Mouse (Mus musculus) cerebellum, adult 9-11 months (tissue): ENCODE measurements around the gene Hoxd13.

Experiments
- DNase-seq: peaks from one replicate; pipeline ENCODE4 v3.0.0; 2022

Gene Hoxd13

DNA sequence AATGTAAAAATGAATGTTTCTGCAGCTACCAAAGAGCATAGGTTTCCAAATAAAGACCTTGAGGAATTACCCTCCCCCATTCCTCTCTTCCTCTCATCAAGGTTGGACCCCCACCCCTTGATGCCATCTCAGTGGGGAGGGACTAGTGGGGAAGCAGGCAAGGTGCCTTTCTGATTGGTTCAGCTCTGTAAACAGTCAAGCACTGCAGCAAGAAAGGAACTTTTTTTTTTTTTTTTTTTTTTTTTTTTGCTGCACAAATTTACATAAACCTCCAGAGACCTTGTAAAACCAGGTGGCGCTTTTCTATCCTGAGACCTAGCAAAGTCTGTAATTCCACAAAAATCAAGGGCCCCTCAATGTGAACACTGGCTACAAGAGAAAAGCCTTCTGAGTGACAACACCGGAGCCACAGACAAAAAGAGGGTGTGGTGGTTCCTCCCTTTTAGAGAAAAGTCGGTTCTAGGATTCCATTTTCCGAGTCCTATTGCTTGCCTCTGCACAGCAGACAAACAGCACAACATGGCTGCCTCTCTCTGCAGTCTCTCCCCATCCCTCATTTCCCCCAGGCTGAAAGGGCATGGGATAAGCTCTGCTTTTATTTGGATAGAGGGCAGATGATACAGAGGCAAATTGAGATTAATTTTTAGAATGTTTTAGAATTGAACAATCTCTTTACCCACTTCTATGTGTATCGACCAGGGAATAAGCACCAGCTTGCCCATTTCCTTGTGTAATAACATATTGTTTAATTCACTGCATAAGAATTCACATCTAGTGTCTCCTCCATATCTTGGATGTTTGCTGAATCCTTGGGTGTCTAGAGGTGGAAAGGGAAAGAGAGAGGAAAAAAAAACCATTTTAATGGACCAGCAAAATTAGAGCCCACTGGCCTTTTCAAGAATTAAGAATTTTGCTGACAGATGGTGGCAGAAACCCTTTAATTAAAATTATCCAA, 41.6 kb downstream of the Hoxd13 start:
- DNase-seq: no peak

DNA sequence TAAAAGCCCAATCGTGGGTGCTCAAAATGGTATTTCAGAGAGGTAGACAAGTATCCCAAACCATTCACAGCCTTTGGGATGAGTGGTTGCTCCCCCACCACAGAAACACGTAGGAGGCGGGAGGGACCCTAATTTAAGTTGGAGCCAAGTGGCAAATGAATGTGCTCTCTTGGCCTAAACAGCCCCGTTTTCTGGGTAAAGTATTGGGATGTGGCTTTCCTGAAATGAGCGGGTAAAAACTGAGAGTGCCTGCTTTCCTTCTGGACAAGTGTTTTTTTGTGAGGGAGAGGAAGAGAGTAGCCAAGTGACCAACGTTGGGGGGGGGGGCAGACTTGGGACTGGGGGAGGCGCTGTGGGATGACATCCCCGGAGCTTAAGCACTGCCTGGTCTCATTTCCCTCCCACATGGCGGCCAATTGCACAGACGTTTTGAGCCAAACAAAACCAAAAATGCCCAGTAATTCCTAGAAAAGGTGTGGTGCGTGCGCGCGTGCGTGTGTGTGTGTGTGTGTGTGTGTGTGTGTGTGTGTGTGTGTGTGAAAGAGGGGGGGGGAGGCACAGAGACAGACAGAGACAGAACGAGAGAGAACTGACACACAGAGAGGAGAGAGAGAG, 42.9 kb downstream of the Hoxd13 start:
- no peak for DNase-seq

DNA sequence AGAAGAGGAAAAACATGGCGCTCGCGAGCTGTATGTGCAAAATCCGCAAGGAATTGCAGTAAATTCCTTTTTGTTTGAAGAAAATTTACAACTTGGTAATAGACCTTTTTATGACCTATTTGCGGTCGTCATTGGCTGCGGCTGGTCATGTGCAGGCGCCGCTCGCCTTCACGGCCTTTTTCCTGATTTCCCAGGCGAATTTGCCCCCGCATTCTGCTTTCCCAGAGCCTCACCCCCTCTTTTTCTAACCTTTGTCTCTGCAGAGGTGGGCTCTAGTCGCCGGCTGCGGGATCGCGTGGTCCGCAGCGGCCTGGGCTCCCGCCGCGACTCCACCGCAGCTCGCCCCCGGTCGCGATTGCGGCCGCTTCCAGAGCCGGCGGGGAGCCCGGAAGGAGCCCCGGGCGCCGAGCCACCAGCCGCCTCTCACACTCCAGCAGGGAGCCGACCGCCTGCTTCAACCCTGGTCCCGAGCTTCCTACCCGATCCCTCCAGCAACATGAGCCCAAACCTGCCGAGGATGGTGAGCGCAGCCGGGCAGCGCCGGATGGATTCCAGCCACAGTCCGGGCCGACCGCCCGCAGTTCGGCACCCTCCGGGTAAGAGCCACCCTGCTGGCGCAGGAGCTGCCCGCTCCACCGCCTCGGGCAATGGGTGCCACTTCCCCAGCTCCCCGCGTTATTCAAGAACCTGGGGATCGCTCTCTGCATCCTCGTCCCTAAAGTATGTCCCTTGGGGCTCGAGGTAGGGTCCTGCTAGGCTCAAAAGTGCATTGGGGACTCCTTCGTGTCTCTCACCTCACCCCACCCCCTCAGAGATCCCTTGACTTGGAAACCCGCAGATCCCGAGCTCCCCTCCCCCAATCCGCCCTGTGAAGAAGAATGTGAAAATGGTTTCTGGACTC, 43.9 kb downstream of the Hoxd13 start, which contains the start of the genes Hoxd3 and Hoxd4:
Hoxd3 (plus strand) TSS at position 207 of the 901 bp plus-strand sequence.
Hoxd4 (plus strand) TSS at position 209 of the 901 bp plus-strand sequence.
- DNase-seq: no peak

DNA sequence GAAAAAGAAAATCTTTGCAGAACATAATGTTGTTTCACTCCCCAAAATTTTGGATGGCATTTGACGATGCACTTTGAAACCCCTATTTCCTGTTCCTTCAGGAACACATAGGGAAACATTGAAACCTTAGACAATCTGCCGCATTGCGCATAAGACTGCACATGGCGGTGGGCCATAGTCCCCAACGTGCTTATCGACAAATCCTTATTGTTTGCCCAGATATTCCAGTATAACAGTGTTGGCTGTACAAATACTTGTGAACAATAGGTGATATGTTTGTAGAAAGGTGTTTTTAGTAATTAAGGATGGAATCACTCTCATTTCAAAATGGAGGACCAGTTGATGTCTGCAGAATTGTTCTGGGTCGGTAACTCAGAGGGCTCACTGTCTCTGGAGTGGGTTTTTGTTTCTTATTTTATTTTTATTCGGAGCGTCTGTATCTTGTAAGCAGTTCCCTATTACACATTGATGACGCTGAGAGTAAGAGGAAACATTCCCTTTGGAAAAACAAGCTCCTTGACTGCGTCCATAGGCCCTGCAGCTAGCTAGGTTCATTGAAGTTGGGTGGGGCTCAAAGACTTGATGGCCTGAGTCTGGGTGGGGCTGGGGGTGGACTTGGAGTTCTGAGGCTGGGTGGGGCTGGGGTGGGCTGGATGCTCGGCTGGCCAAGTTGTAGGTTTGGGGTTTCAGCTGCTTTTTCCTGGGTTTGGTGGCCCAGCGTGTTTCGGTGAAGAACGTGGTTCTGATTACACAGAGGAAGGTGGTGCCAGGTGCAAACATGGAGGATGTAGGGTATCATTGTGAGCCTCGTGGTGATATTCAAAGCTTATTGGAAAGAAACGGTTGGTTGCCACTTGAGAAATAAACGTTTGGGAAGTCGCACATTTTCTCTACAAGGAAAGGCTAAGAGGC, 45.4 kb downstream of the Hoxd13 start:
- no peak for DNase-seq

DNA sequence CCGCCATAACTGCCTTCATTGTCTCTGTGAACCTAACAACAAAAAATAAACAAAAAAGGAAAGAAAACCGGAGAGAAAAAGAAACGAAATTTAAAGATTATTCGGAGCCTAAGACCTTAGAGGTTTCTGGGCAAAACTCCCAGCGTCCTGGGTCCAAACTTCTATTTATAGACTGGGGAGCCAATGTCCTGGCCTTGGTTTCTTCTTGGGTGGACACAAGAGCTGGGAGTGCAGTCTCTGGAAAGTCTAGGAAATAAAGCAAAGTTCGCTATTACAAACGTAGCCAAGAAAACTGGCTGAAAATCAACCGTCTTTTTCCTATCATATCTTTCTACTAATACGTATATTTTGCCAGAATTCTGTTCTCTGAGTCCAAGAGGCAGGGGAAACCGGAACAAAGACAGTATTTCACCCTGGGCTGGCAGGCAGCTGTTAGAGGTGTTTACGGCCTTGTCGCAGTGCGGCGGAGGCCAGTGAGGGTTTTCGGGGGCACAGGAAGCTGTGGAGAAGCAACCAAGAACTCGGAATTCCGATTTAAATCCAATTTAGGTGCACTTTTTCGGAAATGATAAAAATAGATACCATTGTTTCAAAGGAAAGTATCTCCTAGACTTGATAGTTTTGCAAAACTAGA, 46.2 kb downstream of the Hoxd13 start:
- no peak for DNase-seq

DNA sequence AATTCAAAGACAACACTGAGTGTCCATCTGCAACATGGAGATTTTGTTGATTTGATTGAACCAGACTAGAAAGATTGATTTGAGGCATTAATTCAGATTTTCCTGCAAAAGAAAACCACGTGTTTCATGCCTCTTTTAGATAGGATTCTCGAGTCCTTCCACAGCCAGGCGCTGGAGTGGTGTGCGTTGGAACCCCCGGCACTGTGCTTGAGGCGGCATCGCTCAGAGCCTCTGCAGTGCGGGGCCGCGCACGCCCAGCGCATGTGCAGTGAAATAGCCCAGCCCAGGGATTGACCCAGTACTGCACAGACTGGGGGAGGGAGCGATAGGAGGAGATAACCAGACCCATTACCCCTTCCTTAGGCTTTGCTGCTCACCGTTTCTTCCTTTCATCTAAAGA, 46.8 kb downstream of the Hoxd13 start:
- no peak for DNase-seq

DNA sequence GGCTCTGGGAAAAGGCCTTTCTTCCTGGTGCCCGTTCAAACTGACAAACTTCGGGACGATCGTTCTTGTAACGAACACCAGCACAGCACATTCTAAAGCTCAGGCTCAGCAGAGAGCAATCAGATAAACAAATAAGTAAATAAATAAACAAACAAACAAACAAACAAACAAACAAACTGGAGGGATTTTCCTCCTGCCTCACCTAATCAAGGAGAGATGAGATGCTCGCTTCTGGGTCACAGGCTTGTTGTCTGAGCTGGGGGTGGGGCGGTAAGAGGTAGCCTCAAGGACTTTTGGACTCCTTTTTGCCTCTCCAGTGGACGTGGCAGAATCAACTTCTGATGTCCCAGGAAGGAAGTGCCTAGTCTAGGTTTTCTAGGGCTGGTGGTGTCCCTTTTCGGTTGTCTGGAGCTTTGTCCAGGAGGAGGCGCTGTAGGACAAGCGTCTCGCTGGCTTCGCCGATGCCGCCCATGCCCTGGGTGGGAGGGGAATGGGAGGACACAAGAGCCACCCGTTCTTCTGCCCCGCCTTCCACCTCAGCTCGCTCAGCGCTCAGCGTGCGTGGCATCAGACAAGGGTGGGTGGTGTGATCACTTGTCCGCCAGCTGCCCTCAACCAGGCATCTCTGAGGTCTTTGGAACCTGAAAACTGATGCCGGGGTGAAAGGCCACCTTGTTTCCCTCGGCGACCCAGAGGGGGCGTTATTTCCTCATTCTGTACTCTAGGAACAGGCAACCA, 47.6 kb downstream of the Hoxd13 start:
- DNase-seq: peak; percentile 25

DNA sequence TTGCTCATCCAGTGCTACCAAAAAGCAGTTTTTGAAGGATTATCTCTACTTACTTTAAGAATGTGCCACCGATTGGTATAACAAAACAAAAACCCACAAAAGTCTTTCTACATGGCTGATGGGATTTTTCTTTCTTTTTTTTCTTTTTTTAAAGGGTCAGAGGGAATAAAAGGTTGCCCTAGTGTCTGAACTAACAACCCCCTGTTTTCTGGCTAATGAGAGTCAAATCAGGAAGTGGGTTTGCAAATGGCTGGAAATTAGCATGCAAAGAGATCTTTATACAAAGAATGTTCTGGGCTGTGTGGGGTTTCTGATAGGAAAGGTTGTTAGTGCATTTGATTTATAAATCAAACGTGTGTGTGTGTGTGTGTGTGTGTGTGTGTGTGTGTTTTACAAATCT, 52.3 kb downstream of the Hoxd13 start:
- DNase-seq: no peak

DNA sequence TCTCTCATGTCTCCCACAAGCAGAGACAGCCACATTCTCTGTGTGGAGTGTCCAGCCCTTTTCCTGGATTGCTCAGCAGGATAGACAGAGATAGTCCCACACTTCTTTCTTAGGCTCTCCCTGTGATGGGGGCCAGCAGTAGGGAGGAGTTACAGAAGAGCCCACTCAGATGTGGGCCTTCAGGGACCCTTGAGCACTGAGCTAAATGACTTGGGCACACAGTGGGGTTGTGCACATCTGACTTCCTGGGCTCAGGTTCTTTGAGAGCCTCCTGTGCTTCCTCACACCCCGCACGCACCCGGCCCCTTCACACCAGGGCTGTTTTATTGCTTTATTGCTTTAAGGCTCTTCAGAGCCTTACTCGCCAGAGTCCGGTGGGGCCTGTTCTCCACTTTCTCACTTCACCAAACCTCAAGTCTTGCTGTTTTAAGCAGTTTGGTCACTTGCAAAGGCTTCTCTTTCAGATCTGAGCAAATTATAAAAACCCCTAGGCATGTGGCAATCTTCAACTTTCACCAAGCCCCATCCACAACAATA, 52.9 kb downstream of the Hoxd13 start:
- DNase-seq: no peak
